Mouse (Mus musculus): ENCODE results near the gene Mterf4.
"Not testable (repeated sequence)": the region's sequence is repeated elsewhere in the genome, so short reads cannot be mapped to it uniquely, and the experiment has no call there.

Gene Mterf4

DNA sequence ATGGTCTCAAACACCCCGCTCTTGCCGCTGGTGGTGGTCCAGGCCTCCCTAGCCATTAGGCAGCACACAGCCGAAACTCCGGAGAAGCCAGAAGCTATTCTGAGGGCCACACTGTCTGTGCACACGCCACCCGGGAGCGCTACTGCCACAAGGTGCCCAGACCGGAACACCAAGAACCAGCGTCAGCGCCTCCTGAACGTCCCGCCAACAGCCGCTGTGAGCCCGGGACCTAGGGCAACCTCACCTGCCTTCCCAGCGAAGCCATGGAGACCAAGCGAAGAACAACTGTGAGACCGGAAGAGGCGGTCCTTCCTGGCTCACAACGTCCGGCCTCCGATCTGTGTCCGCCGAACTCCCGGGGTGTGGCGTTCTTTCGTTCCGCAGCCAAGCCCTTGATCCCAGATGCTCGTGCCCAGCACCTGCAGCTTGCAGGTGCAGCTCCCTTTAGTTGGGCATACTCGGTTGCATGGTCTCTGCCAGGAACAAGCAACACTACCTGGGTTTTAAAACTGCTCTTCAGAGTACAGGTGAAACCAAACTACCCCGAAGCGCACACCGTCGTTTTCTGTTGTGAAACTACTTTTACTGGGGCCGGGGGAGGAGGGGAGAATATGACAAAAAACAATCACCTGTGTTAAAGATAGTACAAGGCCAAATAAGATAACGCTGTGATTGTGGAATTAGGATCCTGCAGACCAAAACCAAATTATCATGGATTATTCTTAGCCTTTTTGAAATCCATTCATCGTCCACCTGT, at the start of gene Mterf4:
Gene Mterf4, minus strand, starts transcription at position 335 of the 757 bp plus-strand sequence.
- DNase-seq = peak; percentile 91

- no peak for DNase-seq
Observed at GRCm38 (mm10) chr1:93352724-93353123, 47.0 kb upstream of the Mterf4 start.

DNA sequence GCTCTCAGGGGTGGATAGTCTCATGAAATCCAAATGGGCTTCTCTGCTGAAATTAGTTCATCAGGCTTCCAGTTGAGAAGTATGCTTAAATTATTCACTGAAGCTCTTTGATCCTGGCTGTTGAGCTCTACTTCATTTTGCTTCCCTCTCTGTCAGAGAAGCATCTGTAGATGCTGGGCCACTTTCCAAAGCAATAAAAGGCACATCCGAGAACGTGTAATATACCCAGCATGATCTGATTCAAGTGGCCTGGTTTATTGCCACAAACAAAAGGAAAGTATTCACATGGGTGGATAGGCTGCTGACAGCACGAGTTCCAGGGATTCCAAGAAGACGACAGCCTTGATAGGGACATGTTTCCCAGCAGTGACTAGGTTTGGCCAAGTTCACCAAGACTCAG, 44.0 kb upstream of the Mterf4 start:
- DNase-seq = no peak

- DNase-seq = no peak
Observed at GRCm38 (mm10) chr1:93347176-93347575, 41.5 kb upstream of the Mterf4 start.

- peak; percentile 98 for DNase-seq
Observed at GRCm38 (mm10) chr1:93343504-93344047, 37.9 kb upstream of the Mterf4 start.

DNA sequence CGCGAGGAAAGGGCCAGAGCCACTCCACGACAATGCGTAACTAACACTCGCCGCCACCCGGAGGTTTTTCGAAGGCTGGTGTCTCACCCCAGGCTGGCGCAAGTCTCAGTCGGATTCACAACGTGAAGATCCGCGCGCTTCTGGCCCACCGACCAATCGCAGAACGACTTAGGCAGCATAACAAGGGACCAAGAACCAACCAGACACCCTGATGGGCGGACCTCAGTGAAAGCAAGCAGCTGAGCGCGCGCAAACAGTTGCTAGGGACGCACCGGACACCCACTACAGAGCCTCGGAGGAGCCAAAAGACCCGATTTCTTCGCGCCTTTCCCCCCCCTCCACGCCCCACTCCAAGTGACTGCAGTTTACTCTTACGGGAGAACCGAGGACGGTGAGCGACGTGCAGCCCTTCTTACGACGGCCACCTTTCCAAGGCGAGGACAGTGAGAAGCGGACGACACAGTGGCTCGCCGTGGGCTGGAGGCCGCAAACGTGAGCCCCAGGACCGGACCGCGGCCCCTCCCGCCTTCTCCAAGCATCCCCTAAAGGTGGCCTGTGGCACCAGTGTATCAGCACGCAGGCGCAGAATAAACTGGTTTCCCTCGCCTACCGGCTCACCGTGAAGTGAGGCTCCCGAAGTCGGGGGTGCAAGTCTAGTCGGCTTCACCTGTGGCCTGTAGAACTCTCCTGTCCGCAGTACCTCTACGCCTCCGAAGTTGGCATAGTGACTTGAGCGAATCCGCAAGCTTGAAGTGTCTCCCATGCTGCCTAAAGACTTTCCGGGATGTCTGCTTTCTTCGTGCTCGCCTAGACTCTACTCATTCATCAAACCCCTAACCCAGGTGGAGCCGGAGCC, 37.2 kb upstream of the Mterf4 start, which contains the start of the genes Ppp1r7 and Pask:
Gene Ppp1r7, plus strand, starts transcription at position 207 of the 856 bp plus-strand sequence.
Gene Pask, minus strand, starts transcription at position 835 of the 856 bp plus-strand sequence.
- peak; percentile 97 for DNase-seq

DNA sequence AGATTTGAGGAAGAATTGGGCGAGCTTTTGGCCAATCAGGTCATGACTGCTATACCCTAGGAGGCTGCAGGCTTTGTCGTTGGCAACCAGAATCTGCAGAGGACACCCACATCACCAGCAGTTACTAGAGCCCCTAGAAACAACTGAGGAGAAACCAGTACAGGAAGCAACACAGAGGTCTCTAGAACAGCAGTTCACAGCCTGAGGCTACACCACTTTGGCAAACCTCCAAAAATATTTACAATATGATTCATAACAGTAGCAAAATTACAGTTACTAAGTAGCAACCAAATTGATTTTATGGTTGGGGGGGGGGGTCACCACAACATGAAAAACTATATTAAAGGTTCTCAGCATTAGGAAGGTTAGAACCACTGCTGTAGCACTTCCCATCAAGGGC, 28.9 kb upstream of the Mterf4 start:
- no peak for DNase-seq

GRCm38 (mm10) chr1:93326446-93326845, 20.7 kb upstream of the Mterf4 start:
- DNase-seq = no peak

- DNase-seq = no peak
Observed at GRCm38 (mm10) chr1:93323973-93324372, 18.3 kb upstream of the Mterf4 start.

DNA sequence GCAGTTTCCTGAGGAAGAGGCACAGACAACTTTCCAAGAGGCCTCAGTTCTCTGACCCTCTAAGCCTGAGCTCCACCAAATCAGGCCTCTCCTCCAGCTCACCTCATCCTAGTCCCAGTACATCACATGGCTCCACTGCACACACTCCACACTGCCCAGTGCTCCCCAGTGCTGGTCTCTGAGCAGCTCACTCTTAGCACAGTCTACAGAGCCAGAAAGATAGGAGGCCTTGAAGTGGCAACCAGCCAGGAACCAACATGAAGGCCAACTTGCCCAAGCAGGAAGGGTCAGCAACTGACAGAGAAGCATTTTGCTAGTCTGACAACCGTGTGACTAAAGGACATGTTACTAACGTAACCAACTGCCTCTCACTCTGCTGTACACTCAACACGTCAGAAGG, 5.1 kb downstream of the Mterf4 start:
- DNase-seq = no peak

- DNase-seq = no peak
Observed at GRCm38 (mm10) chr1:93299791-93300190, 5.9 kb downstream of the Mterf4 start.

DNA sequence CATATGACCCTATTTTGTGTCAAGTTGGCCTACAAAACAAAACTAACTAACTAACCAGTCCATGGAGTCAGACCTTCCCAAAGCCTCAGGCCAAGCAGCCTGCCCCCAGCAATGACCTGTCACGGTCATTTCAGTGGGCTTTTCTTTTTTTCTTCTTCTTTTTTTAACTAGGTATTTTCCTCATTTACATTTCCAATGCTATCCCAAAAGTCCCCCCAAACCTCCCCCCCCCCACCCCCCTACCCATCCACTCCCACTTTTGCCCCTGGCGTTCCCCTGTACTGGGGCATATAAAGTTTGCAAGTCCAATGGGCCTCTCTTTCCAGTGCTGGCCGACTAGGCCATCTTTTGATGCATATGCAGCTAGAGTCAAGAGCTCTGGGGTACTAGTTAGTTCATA, 11.2 kb downstream of the Mterf4 start:
- not testable (repeated sequence) for DNase-seq

- DNase-seq = no peak
Observed at GRCm38 (mm10) chr1:93292006-93292405, 13.7 kb downstream of the Mterf4 start.

GRCm38 (mm10) chr1:93291591-93291990, 14.1 kb downstream of the Mterf4 start:
- DNase-seq = no peak

DNA sequence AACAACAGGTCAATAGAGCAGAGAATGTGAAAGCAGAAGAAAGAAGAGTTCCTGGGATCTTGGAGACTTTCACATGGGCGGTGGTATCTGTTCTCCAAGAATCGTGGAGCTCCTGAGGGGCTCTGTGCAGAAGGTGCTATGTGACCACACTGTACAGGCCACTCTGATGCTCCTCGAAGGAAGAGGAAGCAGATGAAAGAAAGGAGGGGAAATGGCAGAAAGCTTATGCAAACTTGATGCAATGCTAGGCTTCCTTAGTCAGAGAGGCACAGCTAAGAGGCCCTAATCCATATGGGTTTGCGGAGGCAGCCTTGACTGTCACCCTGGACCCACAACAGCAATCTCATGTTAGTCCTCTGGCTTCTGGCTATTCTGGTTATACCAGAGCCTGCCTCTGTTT, 14.8 kb downstream of the Mterf4 start:
- DNase-seq = no peak

- DNase-seq = no peak
Observed at GRCm38 (mm10) chr1:93289678-93290214, 16.0 kb downstream of the Mterf4 start.

- no peak for DNase-seq
Observed at GRCm38 (mm10) chr1:93277041-93277440, 28.7 kb downstream of the Mterf4 start.

DNA sequence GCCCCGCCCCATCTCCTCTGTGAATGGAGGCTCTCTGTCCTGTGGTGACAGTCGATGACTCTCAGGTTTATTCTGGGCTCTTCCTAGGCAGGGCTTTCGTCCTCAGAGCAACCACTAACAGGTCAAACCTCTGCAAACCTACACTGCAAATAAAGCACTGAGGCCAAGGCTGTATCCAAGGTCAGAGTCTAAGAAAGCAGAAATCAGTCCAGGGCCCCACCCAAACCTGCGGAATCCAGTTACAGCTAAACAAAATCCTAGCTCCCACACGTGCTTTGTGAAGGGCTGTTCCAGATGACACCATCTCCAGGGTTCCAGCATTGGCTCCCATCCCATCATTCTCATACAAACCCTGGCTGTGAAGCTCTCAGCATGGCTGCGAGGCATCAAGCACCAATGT, 30.2 kb downstream of the Mterf4 start:
- DNase-seq = no peak

DNA sequence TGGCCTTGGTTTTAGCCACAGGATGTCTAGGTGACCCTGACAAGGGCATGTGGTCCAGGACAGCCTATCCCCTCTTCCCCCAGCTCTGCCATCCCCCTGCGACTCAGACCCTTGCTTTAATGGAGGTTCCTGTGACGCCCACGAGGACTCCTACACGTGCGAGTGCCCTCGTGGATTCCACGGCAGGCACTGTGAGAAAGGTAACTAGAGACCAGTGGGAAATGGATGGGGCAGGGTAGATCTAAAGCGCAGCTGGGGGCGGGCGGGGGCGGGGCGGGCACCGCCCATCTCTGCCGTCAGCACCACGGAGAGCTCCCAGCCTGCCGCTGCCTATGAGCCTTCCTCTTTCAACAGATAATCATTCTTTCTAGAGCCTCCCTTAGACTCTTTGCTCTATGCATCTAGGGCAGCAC, 33.3 kb downstream of the Mterf4 start:
- peak; percentile 66 for DNase-seq

DNA sequence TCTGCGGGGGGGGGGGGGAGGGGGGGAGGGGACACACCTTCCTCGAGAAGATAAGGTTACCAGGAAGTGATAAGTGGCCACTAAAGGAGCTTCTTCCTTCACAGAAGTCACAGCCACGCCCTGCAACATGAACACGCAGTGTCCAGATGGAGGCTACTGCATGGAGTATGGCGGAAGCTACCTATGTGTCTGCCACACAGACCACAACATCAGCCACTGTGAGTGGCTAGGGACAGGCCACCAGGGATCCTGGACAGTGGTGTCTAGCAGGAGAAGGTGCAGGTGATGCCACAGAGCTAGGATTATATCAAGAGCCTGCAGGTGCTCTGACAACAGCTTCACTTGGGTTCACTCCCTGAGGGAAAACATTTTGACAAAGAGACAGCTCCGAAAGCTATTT, 34.0 kb downstream of the Mterf4 start:
- DNase-seq = no peak

DNA sequence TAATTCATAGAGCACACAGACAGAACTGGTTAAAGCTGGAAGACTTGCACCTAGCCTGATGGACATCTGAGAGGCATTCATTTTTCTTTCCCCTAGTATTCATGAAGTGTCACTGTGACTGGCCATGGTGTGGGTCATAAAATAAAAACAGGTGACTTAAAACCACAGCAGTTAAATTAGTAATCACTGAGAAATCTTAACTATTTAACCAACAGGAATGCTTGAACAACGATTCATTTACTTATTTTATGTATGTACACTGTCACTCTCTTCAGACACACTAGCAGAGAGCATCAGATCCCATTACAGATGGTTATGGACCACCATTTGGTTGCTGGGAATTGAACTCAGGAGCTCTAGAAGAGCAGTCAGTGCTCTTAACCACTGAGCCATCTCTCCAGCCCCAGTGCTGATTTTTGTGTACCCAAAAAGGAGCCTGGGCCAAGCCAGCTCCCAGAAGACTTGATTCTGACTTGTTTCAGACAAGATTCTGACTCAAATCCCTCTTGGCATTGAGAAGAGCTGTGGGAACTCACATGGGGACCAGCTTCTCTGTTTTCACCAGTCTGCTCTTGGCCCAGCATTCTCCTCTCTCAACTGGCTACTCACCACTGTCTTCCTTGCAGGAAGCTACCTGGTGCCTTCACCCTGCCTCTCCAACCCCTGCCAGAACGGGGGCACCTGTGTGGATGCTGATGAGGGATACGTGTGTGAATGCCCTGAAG, 35.0 kb downstream of the Mterf4 start:
- no peak for DNase-seq

- DNase-seq = no peak
Observed at GRCm38 (mm10) chr1:93268246-93268645, 37.5 kb downstream of the Mterf4 start.

GRCm38 (mm10) chr1:93267207-93267606, 38.5 kb downstream of the Mterf4 start:
- DNase-seq = peak; percentile 37

Data from embryo, embryonic 11 days (tissue).